Mouse (Mus musculus) frontal cortex, postnatal 36 days (tissue): ENCODE measurements around the gene A830031A19Rik.

ENCODE experiments used
- DNase-seq, 2 experiments: peaks; one replicate each; pipeline ENCODE4 v3.0.0; 2022; ENCODE audit warnings: low spot score in 2 of 2

The A830031A19Rik gene

GRCm38 (mm10) chr11:24095656-24096353, 21.0 kb upstream of the A830031A19Rik start:
- no peak for DNase-seq

- DNase-seq = no peak
These were observed 20.4 kb upstream of the A830031A19Rik start for GRCm38 (mm10) chr11:24095236-24095635.

GRCm38 (mm10) chr11:24094086-24094487, 19.2 kb upstream of the A830031A19Rik start:
- DNase-seq = no peak

- DNase-seq = no peak
These were observed 17.8 kb upstream of the A830031A19Rik start for GRCm38 (mm10) chr11:24092618-24093017.

GRCm38 (mm10) chr11:24091393-24092080, 16.7 kb upstream of the A830031A19Rik start:
- DNase-seq = no peak

GRCm38 (mm10) chr11:24090443-24090842, 15.6 kb upstream of the A830031A19Rik start:
- no peak for DNase-seq

- no peak for DNase-seq
These were observed 12.2 kb upstream of the A830031A19Rik start for GRCm38 (mm10) chr11:24087069-24087468.

- no peak for DNase-seq
These were observed 11.1 kb upstream of the A830031A19Rik start for GRCm38 (mm10) chr11:24085986-24086385.

- DNase-seq = no peak
These were observed 9.7 kb upstream of the A830031A19Rik start for GRCm38 (mm10) chr11:24084590-24084989.

- no peak for DNase-seq
These were observed 9.2 kb upstream of the A830031A19Rik start for GRCm38 (mm10) chr11:24084077-24084476.

GRCm38 (mm10) chr11:24083423-24083822, 8.6 kb upstream of the A830031A19Rik start:
- DNase-seq = no peak

- DNase-seq = no peak
These were observed 8.2 kb upstream of the A830031A19Rik start for GRCm38 (mm10) chr11:24083076-24083405.

GRCm38 (mm10) chr11:24082385-24083075, 7.7 kb upstream of the A830031A19Rik start:
- DNase-seq = no peak

GRCm38 (mm10) chr11:24081687-24082384, 7.0 kb upstream of the A830031A19Rik start:
- no peak for DNase-seq

GRCm38 (mm10) chr11:24081016-24081686, 6.3 kb upstream of the A830031A19Rik start:
- DNase-seq = peak in 1 of 2 experiments; percentile 78

GRCm38 (mm10) chr11:24080541-24080940, 5.7 kb upstream of the A830031A19Rik start:
- no peak for DNase-seq

GRCm38 (mm10) chr11:24079392-24080391, 4.8 kb upstream of the A830031A19Rik start:
- DNase-seq = peak; percentile 72 to 74

- DNase-seq = no peak
These were observed 4.0 kb upstream of the A830031A19Rik start for GRCm38 (mm10) chr11:24078706-24079316.

- no peak for DNase-seq
These were observed 3.2 kb upstream of the A830031A19Rik start, which contains the start of gene Bcl11a for GRCm38 (mm10) chr11:24077795-24078705. Gene Bcl11a, plus strand, starts transcription at chr11:24078056.
